Mouse (Mus musculus): ENCODE results near the gene Helt.

Helt gene

DNA sequence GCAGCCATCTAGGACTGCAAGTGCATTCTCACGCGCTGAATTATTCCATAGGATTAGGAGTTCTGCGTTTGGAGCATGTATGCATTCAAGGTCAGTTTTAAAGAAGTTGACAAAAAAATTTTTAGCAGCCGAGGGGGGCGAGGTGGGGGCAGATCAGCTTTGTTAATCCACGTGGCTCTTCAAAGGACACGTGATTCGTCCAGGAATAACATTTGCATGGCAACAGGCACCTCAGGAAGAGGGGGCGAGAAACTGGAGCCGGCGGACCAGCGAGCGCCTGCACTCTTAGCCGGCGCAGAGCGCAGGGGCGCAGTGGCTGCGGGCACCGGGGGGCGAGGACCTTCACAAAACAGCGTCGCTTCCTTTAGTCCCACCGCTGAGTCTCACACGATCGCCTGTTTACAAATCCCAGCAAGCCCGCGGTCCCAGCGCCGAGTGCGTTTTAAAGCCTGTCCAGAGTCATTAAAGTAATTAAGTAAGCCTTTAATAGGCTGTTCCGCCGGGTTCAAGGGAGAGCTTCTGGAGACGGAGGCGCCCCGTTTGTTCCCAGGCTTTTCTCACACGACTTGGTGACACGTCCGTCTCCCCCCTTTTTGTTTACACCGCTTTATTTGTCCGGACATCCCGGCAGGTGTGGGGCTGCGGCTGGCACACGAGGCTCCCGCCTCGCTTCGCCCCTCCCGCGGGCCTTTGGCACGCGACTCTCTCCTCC, at the start of gene Helt:
Gene Helt, minus strand, starts transcription at position 491 of the 712 bp plus-strand sequence.
- DNase-seq = no peak

DNA sequence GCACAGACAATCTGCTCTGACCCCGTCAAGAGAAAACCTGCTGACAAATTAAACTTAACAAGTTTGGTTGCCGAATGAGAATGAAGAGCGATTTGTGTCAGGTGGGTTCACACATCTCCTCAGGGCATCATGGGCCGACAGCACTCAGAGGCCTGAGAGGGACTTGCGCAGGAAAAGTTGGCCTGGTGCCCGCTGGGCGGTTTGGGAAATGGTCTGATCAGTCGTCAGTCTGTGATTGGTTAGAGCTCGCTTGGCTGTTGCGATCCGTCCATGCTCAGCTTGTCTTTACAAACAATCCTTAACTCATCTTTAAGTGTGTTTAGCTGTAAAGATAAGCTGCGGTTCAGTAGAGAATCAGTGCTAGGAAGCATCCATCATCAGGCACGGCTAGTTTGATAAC, 47.8 kb upstream of the Helt start:
- DNase-seq = no peak

DNA sequence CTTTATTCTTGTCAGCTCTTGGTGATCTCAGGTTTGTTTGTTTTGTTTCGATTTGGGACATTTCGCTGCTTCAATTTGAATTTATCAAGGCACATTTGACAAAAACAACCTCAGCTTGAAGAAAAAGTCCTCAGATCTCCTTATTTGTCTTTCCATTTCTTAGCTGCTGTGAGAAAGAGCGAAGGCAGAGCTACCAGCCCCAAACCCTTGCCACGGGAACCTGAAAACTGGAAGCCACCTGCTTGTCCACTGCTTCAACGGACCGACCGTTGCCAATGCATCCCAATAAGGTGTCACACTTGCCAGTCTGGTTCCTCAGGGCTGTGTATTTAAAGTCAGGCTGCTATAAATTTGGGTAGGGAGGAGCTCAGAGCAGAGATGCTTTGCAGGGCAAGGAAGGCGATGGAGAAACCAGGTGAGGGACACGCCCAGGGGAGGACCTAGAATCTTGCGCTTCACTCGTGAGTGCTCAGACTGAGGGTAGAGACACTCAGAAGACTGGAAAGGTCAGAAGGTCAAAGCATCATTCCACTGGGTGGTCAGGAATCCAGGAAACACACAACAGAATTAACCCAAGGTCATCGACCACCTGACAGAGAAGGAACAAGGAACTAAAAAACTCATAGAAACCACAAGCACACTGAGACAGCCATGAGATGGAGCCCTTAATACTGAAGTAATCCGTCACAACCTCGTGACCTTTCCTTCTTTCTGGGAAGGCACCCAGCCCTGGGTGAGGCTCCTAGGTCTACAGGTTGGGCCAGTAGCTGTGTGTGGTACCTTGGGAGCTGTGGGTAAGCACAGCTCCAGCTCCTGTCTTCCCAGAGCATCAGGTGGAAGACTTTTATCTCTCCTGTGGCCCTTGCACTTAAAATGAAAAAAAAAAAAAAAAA, 46.2 kb upstream of the Helt start:
- no peak for DNase-seq

DNA sequence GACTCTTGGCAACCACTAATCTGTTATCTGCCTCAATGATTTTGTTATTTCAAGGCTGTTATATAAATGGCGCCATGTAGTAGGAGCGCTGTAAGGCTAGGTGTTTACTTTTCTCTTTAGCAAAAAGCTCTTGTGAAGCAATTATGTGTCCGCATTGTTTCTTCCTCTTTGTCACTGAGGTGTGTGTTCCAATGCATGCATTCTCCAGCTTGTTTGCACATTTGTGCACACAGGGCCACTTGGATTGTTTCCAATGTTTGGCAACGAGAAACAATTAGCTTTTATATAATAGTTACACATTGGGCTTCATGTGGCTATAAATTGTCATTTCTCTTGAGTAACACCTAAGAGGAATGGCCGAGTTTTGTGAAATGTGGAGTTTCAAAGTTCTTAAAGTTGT, 44.8 kb upstream of the Helt start:
- DNase-seq = no peak

DNA sequence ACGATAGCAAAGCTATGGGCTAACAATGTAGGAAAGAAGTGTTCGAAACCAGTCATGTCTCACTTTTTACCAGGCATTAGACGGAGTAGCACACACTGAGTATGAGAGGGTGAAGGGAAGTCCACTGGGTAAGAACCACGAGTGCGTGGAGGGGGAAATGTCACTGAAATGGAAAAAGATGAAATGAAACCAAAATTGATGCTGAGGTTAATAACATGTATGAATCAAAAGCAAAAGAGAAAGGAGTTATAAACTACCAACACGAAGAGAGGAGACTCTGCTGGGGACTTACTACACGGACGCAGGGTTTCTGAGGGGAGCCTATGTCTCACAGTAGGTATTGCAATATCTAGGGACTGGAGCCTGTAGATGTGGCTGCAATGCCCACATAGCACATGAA, 41.9 kb upstream of the Helt start:
- no peak for DNase-seq

DNA sequence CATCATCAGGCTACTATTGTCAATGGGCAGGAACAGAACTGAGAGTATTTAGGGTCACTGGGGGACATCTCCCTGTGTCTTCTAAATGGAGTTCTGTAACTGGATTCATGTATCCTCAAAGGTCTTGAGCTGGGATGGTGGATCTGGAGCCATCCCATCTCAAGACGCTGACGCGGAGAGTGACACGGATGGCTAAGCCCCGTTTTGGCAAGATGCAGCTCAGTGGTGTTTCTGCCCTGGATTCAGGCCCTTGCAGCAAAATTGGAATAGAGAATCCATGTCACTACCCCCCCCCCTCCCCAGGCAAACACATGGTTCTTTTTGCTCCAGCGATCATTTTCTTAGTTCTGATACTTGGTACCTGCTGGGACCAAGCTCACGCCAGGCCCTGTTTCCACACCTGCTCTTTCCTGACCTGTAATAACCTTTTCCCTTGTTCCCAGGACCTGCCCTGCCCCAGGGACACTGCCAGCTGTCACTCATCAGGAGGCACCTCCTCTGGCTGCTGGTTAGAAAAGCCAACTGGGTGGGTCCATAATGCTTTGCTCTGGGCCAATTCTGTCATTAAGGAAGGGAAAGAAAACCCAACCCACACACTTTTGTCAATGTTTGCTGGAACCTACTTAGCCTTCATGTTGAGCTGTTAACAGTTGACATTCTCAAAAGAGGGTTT, 38.1 kb upstream of the Helt start:
- no peak for DNase-seq

DNA sequence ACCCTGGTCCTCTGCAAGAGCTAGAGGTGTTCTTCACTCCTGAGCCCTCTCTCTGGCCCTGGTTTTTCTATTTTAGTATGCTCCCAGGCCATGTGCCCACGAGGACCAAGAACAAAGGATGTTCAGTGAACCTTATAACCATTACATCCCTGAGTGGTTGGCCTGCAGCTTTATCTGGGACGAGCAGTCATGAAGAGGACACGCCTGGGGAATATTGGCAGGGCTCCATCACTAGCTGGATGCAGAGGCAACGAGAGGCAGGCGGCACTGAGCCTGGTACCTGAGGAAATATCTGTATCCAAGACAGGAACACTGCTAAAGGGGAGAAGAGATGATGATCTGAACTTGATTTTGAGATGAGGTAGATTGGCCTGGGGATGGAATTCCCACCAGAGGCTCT, 37.3 kb upstream of the Helt start:
- no peak for DNase-seq

DNA sequence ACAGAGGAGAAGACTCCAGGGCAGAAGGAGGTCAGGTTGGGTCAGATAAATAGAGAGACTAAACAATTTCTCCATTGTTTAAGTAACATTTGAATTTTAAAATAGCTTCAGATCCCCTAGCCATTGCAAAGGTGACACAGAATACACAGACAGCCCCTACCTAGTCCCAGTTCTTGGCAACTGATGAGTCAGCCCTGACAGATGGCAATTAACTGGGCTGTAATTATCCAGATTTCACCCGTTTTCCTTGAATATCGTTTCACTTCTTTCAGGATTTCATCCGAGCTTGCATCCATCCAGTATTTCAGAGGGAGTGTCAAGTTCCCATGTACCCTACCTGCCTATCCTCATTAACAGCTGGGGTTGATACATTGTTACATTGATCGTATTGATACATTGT, 34.9 kb upstream of the Helt start:
- DNase-seq = no peak

DNA sequence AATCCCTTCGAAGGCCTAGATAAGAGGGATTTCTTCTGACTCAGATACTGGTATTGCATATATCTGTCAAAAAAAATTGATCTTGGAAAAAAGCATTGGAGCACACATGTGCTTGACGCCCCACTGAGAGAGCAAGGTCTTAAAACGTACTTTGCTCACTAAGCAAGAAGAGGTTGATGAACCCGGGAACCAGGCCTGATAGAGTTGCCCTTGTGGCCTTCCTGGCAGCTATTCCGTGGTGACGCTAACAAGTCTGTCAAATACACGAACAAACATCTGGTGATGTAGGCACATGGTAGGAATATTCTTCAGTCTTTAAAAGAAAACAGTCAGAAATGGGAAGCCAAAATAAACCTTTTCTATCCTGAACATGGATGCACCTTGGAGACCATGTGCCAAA, 32.8 kb upstream of the Helt start:
- no peak for DNase-seq

DNA sequence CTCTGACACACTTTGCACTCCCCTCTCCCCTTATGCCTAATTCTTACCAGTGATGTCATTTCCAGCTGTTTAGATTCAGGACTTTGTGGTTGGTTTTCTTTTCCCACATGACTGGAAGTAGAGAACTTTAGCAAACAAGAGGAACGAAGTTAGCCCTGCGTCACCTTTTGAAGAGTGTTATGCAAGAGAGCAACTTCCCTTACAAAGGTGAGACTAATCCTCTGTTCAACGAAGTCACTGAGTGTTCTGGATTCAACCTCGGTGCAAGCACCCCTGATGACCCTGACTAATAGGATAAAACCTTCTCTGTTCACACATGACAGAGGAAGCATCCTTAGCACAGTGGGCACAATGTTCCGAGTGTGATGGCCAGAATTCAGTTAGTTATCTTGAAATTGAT, 32.2 kb upstream of the Helt start:
- DNase-seq = no peak

DNA sequence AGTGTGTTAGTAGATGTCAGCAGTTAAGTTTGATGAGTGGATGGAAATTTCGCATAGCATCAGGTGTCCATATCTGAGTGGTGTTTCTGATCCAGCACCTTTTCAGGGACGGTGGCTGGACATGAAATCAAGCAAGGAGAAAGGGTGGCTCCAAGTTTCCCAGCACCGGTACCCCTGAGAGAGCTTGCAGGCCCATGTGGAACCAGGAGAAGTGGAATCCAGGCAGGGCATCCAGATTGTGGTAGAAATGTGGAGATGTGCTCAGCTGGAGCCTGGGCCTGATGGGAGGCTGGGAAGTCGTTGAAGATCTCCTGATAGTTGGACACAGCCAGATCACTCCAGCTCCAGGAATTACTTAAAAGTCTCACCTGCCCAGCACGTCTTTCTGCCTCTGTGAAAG, 30.2 kb upstream of the Helt start:
- no peak for DNase-seq

DNA sequence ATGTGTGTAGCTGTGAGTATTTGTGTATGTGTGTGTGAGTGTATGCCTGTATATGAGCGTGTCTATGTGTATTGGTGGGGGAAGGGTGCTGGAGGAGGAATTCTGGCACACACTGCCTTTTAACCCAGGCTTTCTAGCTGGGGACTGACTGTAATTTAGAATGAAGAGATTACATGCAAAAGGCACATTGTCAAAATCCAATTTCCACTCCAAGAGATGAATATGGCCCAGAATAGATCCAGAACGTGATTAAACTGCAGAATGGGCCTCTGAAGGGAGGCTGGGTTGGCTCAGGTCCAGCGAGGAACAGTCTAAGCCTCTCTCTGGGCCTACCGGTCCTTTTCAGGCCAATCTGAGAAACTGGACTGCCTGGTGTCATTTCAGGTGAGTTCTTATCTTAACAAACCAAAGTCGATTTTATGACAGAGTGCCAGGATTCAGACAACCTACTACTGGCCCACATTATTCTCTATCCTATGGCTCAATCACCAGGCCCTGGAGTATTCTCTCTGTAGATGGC, 29.3 kb upstream of the Helt start:
- DNase-seq = no peak

DNA sequence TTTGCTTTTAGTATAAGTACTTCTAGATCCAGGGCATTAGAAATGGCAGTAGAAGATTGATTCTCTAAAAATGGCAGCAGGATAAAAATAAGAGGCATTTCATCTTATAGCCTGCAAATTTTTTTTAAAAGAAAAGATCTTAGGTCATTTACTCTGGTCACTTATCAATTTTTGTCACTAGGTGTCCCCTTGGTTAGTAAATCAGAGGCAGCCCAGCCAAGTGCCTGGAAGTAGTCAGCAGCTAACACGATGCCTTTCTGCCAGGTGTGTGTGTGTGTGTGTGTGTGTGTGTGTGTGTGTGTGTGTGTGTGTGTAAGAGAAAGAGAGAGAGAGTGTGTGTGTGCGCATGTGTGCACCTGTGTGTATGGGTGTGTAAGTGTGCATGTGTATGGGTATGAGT, 28.4 kb upstream of the Helt start:
- DNase-seq = no peak

DNA sequence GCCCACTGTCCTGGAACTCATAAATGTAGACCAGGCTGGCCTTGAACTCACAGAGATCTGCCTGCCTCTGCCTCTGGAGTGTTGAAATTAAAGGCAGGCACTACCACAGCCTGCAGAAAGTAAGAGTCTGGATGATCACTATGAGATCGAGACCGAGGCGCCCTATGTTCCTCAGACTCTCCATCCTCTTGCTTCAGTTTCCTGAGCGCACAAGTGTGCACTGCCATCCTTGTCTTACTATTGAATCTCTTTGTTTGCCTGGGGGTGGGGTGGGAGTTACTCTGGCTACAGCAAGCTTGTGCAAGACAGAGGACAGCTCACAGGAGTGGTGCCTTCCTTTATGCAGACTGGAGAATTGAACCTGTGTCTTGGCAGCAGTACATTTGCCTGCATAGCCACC, 27.9 kb upstream of the Helt start:
- no peak for DNase-seq

DNA sequence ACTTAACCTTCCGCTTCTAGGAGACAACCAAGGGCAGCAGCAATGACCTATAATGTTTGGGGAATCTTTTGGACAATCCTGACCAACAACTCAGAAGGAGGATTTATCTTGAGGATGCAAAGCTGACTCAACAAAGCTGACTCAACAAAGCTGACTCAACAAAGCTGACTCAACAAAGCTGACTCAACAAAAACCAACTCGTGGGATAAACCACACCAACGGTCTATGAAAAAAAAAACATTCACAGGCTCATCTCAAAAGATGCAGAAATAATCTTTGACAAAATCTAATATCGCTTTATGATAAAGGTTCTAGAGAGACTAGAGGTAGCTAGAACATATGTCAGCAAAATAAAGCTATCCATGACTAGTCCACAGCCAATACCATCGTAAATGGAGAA, 24.3 kb upstream of the Helt start:
- no peak for DNase-seq

DNA sequence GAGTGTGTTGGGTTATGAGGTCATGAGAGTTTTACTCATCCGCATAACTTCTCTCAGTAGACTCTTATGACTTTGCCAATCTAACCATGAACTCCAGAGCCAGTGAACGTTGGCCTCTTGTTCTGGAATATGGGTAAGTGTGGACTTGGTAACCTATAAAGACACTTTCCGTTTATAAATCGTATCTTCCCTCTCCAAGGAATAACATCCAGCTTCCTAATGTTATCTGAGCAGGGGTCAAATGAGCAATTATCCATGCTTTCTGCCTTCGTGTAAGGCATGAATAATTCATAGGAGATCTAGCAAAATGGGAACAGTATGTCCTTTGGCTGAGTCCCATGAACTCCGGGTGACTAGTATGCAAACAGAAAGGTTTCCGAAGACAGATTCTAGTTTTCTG, 22.7 kb upstream of the Helt start:
- no peak for DNase-seq

DNA sequence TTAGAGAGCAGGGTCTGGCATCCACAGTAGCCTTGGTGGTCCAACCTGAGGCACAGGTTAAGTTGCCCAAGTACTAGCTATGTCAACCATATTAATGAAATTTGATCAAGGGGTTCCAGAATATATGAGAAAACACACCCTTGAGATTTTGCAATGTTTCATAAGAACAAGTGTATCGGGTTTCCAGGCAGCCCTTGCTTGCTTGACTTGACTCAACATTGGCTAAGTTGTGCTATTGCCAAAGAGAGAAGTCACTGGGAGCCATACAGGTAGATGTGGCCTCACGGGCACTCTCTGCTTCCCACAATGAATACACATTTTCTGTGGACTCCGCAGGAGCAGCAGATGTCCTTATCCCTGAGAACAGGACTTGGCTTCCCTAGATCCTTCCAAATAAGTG, 19.3 kb upstream of the Helt start:
- no peak for DNase-seq

DNA sequence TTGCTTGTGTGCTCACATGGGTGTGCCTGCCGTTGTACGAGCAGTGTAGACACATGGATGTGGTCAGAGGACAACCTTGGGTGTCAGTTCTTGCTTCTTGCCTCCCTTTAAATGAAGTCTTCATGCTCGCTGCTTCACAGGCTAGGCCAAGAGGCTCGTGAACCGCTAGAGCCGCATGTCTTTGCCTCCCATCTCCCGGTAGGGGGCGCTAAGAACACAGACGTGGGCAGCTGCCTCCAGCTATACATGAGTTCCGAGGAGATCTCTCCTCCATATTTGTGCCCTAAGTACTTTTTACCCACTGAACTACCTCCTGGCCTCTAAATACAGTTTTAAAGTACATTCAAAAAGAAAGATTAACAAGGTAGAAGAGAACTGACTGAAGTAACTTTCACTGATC, 16.7 kb upstream of the Helt start:
- peak; percentile 72 for DNase-seq

DNA sequence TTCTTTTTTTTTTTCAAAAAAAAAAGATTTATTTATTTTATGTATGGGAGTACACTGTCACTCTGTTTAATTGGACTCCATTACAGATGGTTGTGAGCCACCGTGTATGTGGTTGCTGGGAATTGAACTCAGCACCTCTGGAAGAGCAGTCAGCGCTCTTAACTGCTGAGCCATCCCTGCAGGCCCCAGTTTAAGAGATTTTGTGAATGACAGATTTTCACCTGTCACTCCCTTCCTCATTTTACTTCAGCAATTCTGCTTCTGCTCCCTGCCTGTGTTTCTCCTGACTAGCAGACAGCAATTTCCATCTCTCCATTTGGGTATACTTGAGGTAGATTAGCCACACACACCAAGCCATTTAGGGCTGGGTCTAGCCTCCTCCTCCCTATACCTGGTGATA, 13.7 kb upstream of the Helt start:
- DNase-seq = no peak

DNA sequence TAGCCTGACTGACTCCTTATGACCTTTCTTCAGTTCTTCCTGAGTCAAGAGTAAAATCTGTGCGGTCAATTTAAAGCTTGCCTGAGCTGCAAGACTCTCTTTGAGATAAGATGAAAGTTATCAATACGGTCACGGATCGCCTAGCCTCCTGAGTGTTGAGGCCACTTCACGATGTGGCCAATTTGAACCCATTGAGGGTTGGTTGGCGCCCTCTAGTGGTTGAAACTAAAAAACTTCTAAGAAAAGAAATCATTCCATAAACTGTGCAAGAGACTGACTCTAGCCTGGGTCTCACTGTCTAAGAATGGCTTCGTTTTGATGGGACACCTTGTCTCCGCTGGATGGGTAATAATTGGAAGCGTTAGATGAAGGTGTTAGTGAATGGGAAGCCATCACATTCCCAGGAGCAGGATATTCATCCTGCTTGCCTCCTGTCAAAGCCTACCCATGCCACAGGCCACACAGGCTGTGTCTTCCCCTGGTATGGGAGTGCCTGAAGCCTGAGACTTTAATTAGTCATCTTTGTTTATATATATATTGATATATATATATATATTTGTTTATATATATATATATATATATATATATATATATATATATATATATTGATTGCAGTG, 11.4 kb upstream of the Helt start:
- DNase-seq = no peak

DNA sequence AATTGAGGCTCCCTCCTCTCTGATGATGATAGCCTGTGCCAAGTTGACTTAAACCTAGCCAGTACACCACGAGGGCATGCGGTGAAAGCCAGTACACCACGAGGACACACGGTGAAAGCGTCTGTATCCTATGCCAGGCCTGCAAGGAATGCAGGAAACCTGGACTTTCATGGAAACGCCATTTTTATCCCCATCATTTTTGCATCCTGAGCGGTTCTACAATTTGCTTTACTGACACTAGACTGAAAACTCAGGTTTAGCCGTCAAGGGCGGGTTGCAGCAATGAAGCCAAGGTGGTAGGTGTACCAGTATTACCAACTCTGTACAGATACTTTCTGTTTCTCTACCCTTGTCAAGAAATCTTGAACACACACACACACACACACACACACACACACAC, 7.7 kb upstream of the Helt start:
- no peak for DNase-seq

DNA sequence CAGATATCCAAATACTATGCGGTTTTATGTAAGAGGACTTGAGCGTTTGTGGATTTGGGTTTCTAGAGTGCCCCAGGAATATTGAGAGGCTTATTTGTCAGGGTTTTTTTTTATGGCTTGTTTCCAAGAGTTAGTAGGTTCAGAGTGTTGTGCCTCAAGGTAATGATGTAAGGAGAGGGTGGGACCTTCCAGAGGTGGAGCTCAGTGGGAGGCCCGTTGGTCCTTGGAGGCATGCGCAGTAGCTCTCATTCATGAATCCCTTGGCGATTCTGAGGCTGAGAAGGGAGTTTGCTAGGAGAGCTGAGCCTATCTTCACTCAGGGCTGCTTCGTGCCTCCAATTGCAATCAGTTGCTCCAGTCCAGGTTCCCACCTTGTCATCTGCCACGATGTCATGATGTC, 4.4 kb upstream of the Helt start:
- DNase-seq = no peak

DNA sequence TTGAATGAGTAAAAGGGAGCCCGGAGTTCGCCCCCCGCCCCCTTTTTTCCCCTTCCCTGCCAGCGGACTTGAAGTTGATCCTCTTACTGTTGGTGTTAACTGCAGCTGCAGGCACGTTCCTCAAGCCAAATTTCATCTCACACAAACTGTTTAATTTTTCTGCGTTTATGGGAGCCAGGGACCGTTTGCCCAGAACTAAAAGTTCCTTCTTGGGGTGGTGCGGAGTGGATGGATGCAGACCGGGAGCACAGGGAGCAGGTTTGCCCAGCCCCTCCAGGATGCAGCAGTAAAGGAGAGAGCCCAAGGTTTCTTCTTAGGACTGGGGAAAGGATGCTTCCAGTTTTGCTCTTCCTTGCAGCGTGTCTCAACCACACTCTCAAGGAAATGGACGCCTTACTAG, 2.1 kb upstream of the Helt start:
- DNase-seq = no peak

All from right cerebral cortex, adult 18-20 months (tissue).